Mouse (Mus musculus): ENCODE results near the gene Tcf20.

DNA sequence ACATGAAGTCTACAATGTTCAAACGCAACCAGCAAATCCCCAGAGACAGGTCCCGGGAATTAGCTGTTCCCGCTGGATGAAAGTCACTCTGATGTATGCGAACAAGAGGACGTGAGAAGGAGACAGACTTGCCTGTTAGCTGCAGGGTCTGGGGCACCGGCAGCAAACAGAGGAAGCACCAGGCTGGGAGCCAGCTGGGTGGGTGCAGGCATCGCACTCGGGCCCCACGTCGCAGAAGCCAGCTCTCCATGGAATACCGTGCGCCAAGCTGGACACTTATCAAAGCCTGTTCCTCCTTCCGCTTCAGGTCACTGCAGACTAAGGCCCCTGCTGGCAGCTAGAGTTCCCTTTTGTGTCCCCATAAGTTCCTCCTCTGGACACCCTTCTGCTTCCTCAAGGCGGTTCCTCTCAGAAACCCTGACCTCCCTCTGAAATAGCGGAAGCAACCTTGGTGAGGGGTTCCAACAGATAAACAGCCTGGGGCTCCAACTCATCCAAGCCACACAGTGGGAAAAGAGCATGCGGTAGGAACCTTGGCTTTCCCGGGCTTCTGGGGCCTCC lies 45.4 kb upstream of the Tcf20 start, which contains the start of gene Nfam1:
- TF ChIP-seq CTCF (IDR thresholded peaks at IDR 0.05; ENCODE audit: extremely low read depth, insufficient read length, insufficient replicate concordance, low read depth, low read length): no peak
- TF ChIP-seq POLR2A (IDR thresholded peaks at IDR 0.05; ENCODE audit: low read depth, low read length): no peak

All from small intestine, adult 2 months (tissue).